Mouse (Mus musculus): Measurements from ENCODE around the gene Sdccag8. TPM values are rescaled to one million over a fixed set of nuclear protein-coding genes. Genes with fewer than 3 reads are reported as not detected.

Sdccag8 gene
- polyA plus RNA-seq, 1 experiment = 5.9 TPM

GRCm38 (mm10) chr1:177032233-177032632 is 217.8 kb downstream of the Sdccag8 start:
- TF ChIP-seq CTCF (IDR thresholded peaks at IDR 0.05; ENCODE audit: low read depth, low read length) (no peak), EP300 (IDR thresholded peaks at IDR 0.05; ENCODE audit: insufficient read depth, low read depth, low read length) (no peak), POLR2A (IDR thresholded peaks at IDR 0.05; ENCODE audit: insufficient read depth, low read length) (no peak)
- H3K27ac ChIP-seq (ENCODE audit: insufficient read depth, low read length) = no peak overlapping the region
- no peaks in the 10 kb centered on the region for H3K27me3 ChIP-seq (ENCODE audit: control insufficient read depth, insufficient read depth, low read length, poor library complexity, severe bottlenecking)
- no peak overlapping the region for H3K4me3 ChIP-seq (ENCODE audit: low read depth, low read length)
- no peak overlapping the region for H3K9ac ChIP-seq (ENCODE audit: low read depth, poor library complexity, severe bottlenecking)
- H3K4me1 ChIP-seq (ENCODE audit: control insufficient read depth, insufficient read depth, low read length) = no peaks in the 10 kb centered on the region
- H3K9me3 ChIP-seq (replicated peaks; ENCODE audit: control insufficient read depth, insufficient read depth, low read length, poor library complexity, severe bottlenecking) = no peaks in the 10 kb centered on the region
- H3K36me3 ChIP-seq (ENCODE audit: control insufficient read depth, insufficient read depth, low read length, poor library complexity, severe bottlenecking) = no peaks in the 10 kb centered on the region

GRCm38 (mm10) chr1:177035460-177035859 is 221.0 kb downstream of the Sdccag8 start:
- Histone ChIP-seq H3K4me1 (ENCODE audit: control insufficient read depth, insufficient read depth, low read length) (no peaks in the 10 kb centered on the region), H3K27me3 (ENCODE audit: control insufficient read depth, insufficient read depth, low read length, poor library complexity, severe bottlenecking) (no peaks in the 10 kb centered on the region)
- no peak for TF ChIP-seq CTCF (IDR thresholded peaks at IDR 0.05; ENCODE audit: low read depth, low read length)
- no peak for TF ChIP-seq EP300 (IDR thresholded peaks at IDR 0.05; ENCODE audit: insufficient read depth, low read depth, low read length)
- TF ChIP-seq POLR2A (IDR thresholded peaks at IDR 0.05; ENCODE audit: insufficient read depth, low read length) = no peak

GRCm38 (mm10) chr1:177038383-177038782 is 223.9 kb downstream of the Sdccag8 start:
- Histone ChIP-seq H3K9ac (ENCODE audit: low read depth, poor library complexity, severe bottlenecking) (no peak overlapping the region), H3K4me3 (ENCODE audit: low read depth, low read length) (no peak overlapping the region), H3K27me3 (ENCODE audit: control insufficient read depth, insufficient read depth, low read length, poor library complexity, severe bottlenecking) (no peaks in the 10 kb centered on the region), H3K9me3 (replicated peaks; ENCODE audit: control insufficient read depth, insufficient read depth, low read length, poor library complexity, severe bottlenecking) (no peaks in the 10 kb centered on the region), H3K27ac (ENCODE audit: insufficient read depth, low read length) (no peak overlapping the region), H3K36me3 (ENCODE audit: control insufficient read depth, insufficient read depth, low read length, poor library complexity, severe bottlenecking) (no peaks in the 10 kb centered on the region), H3K4me1 (ENCODE audit: control insufficient read depth, insufficient read depth, low read length) (no peaks in the 10 kb centered on the region)
- no peak for TF ChIP-seq EP300 (IDR thresholded peaks at IDR 0.05; ENCODE audit: insufficient read depth, low read depth, low read length)

More at GRCm38 (mm10) chr1:177035460-177035859, 221.0 kb downstream of the Sdccag8 start:
- Histone ChIP-seq H3K4me3 (ENCODE audit: low read depth, low read length) (no peak overlapping the region), H3K9me3 (replicated peaks; ENCODE audit: control insufficient read depth, insufficient read depth, low read length, poor library complexity, severe bottlenecking) (no peaks in the 10 kb centered on the region), H3K36me3 (ENCODE audit: control insufficient read depth, insufficient read depth, low read length, poor library complexity, severe bottlenecking) (no peaks in the 10 kb centered on the region), H3K27ac (ENCODE audit: insufficient read depth, low read length) (no peak overlapping the region), H3K9ac (ENCODE audit: low read depth, poor library complexity, severe bottlenecking) (no peak overlapping the region)

- Histone ChIP-seq H3K36me3 (ENCODE audit: control insufficient read depth, insufficient read depth, low read length, poor library complexity, severe bottlenecking) (no peaks in the 10 kb centered on the region), H3K4me3 (ENCODE audit: low read depth, low read length) (no peak overlapping the region), H3K27ac (ENCODE audit: insufficient read depth, low read length) (no peak overlapping the region), H3K4me1 (ENCODE audit: control insufficient read depth, insufficient read depth, low read length) (no peaks in the 10 kb centered on the region), H3K9ac (ENCODE audit: low read depth, poor library complexity, severe bottlenecking) (no peak overlapping the region), H3K9me3 (replicated peaks; ENCODE audit: control insufficient read depth, insufficient read depth, low read length, poor library complexity, severe bottlenecking) (no peaks in the 10 kb centered on the region), H3K27me3 (ENCODE audit: control insufficient read depth, insufficient read depth, low read length, poor library complexity, severe bottlenecking) (no peaks in the 10 kb centered on the region)
- TF ChIP-seq EP300 (IDR thresholded peaks at IDR 0.05; ENCODE audit: insufficient read depth, low read depth, low read length) (no peak), CTCF (IDR thresholded peaks at IDR 0.05; ENCODE audit: low read depth, low read length) (no peak), POLR2A (IDR thresholded peaks at IDR 0.05; ENCODE audit: insufficient read depth, low read length) (no peak)
Measured at GRCm38 (mm10) chr1:177039093-177039674, 224.7 kb downstream of the Sdccag8 start.

- H3K4me1 ChIP-seq (ENCODE audit: control insufficient read depth, insufficient read depth, low read length) = no peaks in the 10 kb centered on the region
- H3K4me3 ChIP-seq (ENCODE audit: low read depth, low read length) = no peak overlapping the region
- H3K9ac ChIP-seq (ENCODE audit: low read depth, poor library complexity, severe bottlenecking) = no peak overlapping the region
- H3K27ac ChIP-seq (ENCODE audit: insufficient read depth, low read length) = no peak overlapping the region
- no peaks in the 10 kb centered on the region for H3K9me3 ChIP-seq (replicated peaks; ENCODE audit: control insufficient read depth, insufficient read depth, low read length, poor library complexity, severe bottlenecking)
- no peaks in the 10 kb centered on the region for H3K27me3 ChIP-seq (ENCODE audit: control insufficient read depth, insufficient read depth, low read length, poor library complexity, severe bottlenecking)
- TF ChIP-seq CTCF (IDR thresholded peaks at IDR 0.05; ENCODE audit: low read depth, low read length) = no peak
- no peak for TF ChIP-seq EP300 (IDR thresholded peaks at IDR 0.05; ENCODE audit: insufficient read depth, low read depth, low read length)
- TF ChIP-seq POLR2A (IDR thresholded peaks at IDR 0.05; ENCODE audit: insufficient read depth, low read length) = no peak
- H3K36me3 ChIP-seq (ENCODE audit: control insufficient read depth, insufficient read depth, low read length, poor library complexity, severe bottlenecking) = no peaks in the 10 kb centered on the region
Measured at GRCm38 (mm10) chr1:177040058-177040457, 225.6 kb downstream of the Sdccag8 start.

GRCm38 (mm10) chr1:177045885-177046284 is 231.4 kb downstream of the Sdccag8 start:
- no peak overlapping the region for H3K9ac ChIP-seq (ENCODE audit: low read depth, poor library complexity, severe bottlenecking)
- no peak overlapping the region for H3K27ac ChIP-seq (ENCODE audit: insufficient read depth, low read length)
- no peaks in the 10 kb centered on the region for H3K36me3 ChIP-seq (ENCODE audit: control insufficient read depth, insufficient read depth, low read length, poor library complexity, severe bottlenecking)
- TF ChIP-seq EP300 (IDR thresholded peaks at IDR 0.05; ENCODE audit: insufficient read depth, low read depth, low read length) = no peak
- no peak for TF ChIP-seq POLR2A (IDR thresholded peaks at IDR 0.05; ENCODE audit: insufficient read depth, low read length)
- TF ChIP-seq CTCF (IDR thresholded peaks at IDR 0.05; ENCODE audit: low read depth, low read length) = no peak
- no peaks in the 10 kb centered on the region for H3K9me3 ChIP-seq (replicated peaks; ENCODE audit: control insufficient read depth, insufficient read depth, low read length, poor library complexity, severe bottlenecking)
- H3K4me1 ChIP-seq (ENCODE audit: control insufficient read depth, insufficient read depth, low read length) = no peaks in the 10 kb centered on the region
- H3K4me3 ChIP-seq (ENCODE audit: low read depth, low read length) = no peak overlapping the region
- H3K27me3 ChIP-seq (ENCODE audit: control insufficient read depth, insufficient read depth, low read length, poor library complexity, severe bottlenecking) = no peaks in the 10 kb centered on the region

Data from ES-Bruce4 (cell line).